Mouse (Mus musculus): ENCODE data around the gene Txnip. TPM values are rescaled to one million over a fixed set of nuclear protein-coding genes. Genes with fewer than 3 reads are reported as not detected.
"Not testable (repeated sequence)": the region's sequence is repeated elsewhere in the genome, so short reads cannot be mapped to it uniquely, and the experiment has no call there.

Txnip gene
- polyA plus RNA-seq, 1 experiment from 2014 or later: 48.9 TPM

DNA sequence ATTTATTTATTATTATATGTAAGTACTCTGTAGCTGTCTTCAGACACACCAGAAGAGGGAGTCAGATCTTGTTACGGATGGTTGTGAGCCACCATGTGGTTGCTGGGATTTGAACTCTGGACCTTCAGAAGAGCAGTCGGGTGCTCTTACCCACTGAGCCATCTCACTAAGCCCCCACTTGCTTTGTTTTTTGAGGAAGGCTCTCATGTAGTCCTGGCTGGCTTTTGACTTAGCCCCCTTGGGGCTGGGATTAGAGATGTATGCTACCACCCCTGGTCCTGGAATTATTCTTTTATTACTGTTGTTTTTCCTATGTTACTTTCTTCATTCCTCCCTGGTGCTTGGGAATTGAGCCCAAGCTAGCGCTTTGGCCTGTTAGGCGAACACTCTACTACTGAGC, 48.2 kb downstream of the Txnip start:
- peaks cover 33% of the 10 kb centered on the region for H3K4me1 ChIP-seq (ENCODE audit: control insufficient read depth, insufficient read depth, low read length)
- WGBS: 81% methylated on average over 3 of the region's 4 CpGs
- not testable (repeated sequence) for H3K27ac ChIP-seq (ENCODE audit: low read depth, low read length)

DNA sequence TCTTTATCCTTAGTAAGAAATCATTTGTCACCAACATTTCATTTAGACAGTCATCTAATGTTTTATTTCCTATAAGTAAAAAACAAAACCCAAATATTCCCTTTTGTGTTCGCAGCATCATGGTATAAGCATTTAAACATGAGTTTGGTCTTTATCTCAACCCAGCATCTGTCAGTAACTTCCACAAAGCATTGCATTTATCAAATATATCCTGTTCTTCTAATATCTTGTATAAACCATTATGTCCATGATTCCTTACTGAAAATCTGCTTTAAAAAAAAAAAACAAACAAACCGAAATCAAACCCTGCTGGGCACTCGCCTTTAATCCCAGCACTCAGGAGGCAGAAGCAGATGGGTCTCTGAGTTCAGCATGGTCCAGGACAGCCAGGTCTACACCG, 48.9 kb downstream of the Txnip start:
- no peak overlapping the region for H3K27ac ChIP-seq (ENCODE audit: low read depth, low read length)
- no peak overlapping the region for H3K9ac ChIP-seq (replicated peaks; ENCODE audit: low read depth, low read length)
- ATAC-seq (ENCODE audit: low read depth): no peak
- 93% methylated on average over 4 of the region's 4 CpGs for WGBS
- no peaks in the 10 kb centered on the region for H3K9me3 ChIP-seq (ENCODE audit: control insufficient read depth, low read length)
- no peak overlapping the region for H3K4me2 ChIP-seq (ENCODE audit: low read depth, low read length)
- no peak overlapping the region for H3K4me3 ChIP-seq (ENCODE audit: low read depth, low read length)
- no peaks in the 10 kb centered on the region for H3K27me3 ChIP-seq (ENCODE audit: control insufficient read depth, insufficient read depth, low read length)
- H3K4me1 ChIP-seq (ENCODE audit: control insufficient read depth, insufficient read depth, low read length): peaks cover 33% of the 10 kb centered on the region
- H3K36me3 ChIP-seq (ENCODE audit: control insufficient read depth, insufficient read depth, low read length): no peaks in the 10 kb centered on the region

More for the DNA sequence above, 48.2 kb downstream of the Txnip start:
- H3K4me2 ChIP-seq (ENCODE audit: low read depth, low read length); H3K4me3 ChIP-seq (ENCODE audit: low read depth, low read length); ATAC-seq (ENCODE audit: low read depth); H3K9ac ChIP-seq (replicated peaks; ENCODE audit: low read depth, low read length); H3K36me3 ChIP-seq (ENCODE audit: control insufficient read depth, insufficient read depth, low read length); H3K27me3 ChIP-seq (ENCODE audit: control insufficient read depth, insufficient read depth, low read length); H3K9me3 ChIP-seq (ENCODE audit: control insufficient read depth, low read length): not testable (repeated sequence)

Other genes starting within 250 kb of the Txnip start
- gene BC107364, start 105.7 kb upstream of the Txnip start, polyA plus RNA-seq (2014; fragmentation: Nextera tagmentation; extraction: Ambion mirVana): not detected in 2 replicates
- gene Hfe2, start 32.8 kb upstream of the Txnip start, polyA plus RNA-seq (2014; fragmentation: Nextera tagmentation; extraction: Ambion mirVana): 1.3 and 2.0 TPM in 2 replicates
- gene Gm16253, start 19.0 kb downstream of the Txnip start, polyA plus RNA-seq (2014; fragmentation: Nextera tagmentation; extraction: Ambion mirVana): 0.90 and 1.2 TPM in 2 replicates
- 20.5 and 22.9 TPM in 2 replicates for gene Polr3gl, start 36.2 kb downstream of the Txnip start, polyA plus RNA-seq (2014; fragmentation: Nextera tagmentation; extraction: Ambion mirVana)
- 18.6 and 21.0 TPM in 2 replicates for gene Ankrd34a, start 38.7 kb downstream of the Txnip start, polyA plus RNA-seq (2014; fragmentation: Nextera tagmentation; extraction: Ambion mirVana)
- 7.4 and 7.6 TPM in 2 replicates for gene Lix1l, start 43.2 kb downstream of the Txnip start, polyA plus RNA-seq (2014; fragmentation: Nextera tagmentation; extraction: Ambion mirVana)
- gene Rbm8a, start 72.0 kb downstream of the Txnip start, polyA plus RNA-seq (2014; fragmentation: Nextera tagmentation; extraction: Ambion mirVana): 115 and 117 TPM in 2 replicates
- 58.3 and 59.6 TPM in 2 replicates for gene Pex11b, start 77.4 kb downstream of the Txnip start, polyA plus RNA-seq (2014; fragmentation: Nextera tagmentation; extraction: Ambion mirVana)
- gene Gm42957, start 77.5 kb downstream of the Txnip start, polyA plus RNA-seq (2014; fragmentation: Nextera tagmentation; extraction: Ambion mirVana): 0.15 TPM in 1 of 2 replicates, not detected in the other
- 1.0 and 1.3 TPM in 2 replicates for gene Itga10, start 87.6 kb downstream of the Txnip start, polyA plus RNA-seq (2014; fragmentation: Nextera tagmentation; extraction: Ambion mirVana)
- 0.83 and 1.0 TPM in 2 replicates for gene Ankrd35, start 112.2 kb downstream of the Txnip start, polyA plus RNA-seq (2014; fragmentation: Nextera tagmentation; extraction: Ambion mirVana)
- gene Pias3, start 138.4 kb downstream of the Txnip start, polyA plus RNA-seq (2014; fragmentation: Nextera tagmentation; extraction: Ambion mirVana): 20.9 and 24.7 TPM in 2 replicates
- 19.1 and 21.7 TPM in 2 replicates for gene Nudt17, start 150.6 kb downstream of the Txnip start, polyA plus RNA-seq (2014; fragmentation: Nextera tagmentation; extraction: Ambion mirVana)
- gene Polr3c, start 169.7 kb downstream of the Txnip start, polyA plus RNA-seq (2014; fragmentation: Nextera tagmentation; extraction: Ambion mirVana): 32.4 and 35.3 TPM in 2 replicates
- 81.9 and 86.5 TPM in 2 replicates for gene Rnf115, start 169.7 kb downstream of the Txnip start, polyA plus RNA-seq (2014; fragmentation: Nextera tagmentation; extraction: Ambion mirVana)

Data from neural tube, embryonic 14.5 days (tissue).